Mouse (Mus musculus) limb, embryonic 11.5 days (tissue): ENCODE data around the gene Osbpl8. TPM values are rescaled to one million over a fixed set of nuclear protein-coding genes. Genes with fewer than 3 reads are reported as not detected.

Experiments
- ATAC-seq: fragments of 200-750 bp; cut with Nextera tagmentation; 2 replicates; pipeline ENCODE4 v1.8.0; 2017; ENCODE audit warnings: low read depth; ENCODE audit not compliant: insufficient number of reproducible peaks, low FRiP score, low TSS enrichment
- DNase-seq: peaks from one replicate; pipeline ENCODE4 v3.0.0-alpha.2; 2015; ENCODE audit warnings: low spot score
- H3K27ac ChIP-seq: fragments of 300-500 bp; sonication (generic); replicated peaks from 2 replicates; pipeline ENCODE4 v1.5.1; 2014; ENCODE audit warnings: low read depth, mild to moderate bottlenecking, low read length
- H3K27me3 ChIP-seq: fragments of 300-500 bp; sonication (generic); 2 replicates; pipeline ENCODE4 v1.6.1; 2014; ENCODE audit warnings: mild to moderate bottlenecking, low read length, mixed read lengths; ENCODE audit not compliant: control insufficient read depth, insufficient read depth
- H3K36me3 ChIP-seq: fragments of 300-500 bp; sonication (generic); 2 replicates; pipeline ENCODE4 v1.6.1; 2014; ENCODE audit warnings: mild to moderate bottlenecking, low read length, moderate library complexity, mixed read lengths; ENCODE audit not compliant: control insufficient read depth, insufficient read depth
- H3K4me1 ChIP-seq: fragments of 300-500 bp; sonication (generic); 2 replicates; pipeline ENCODE4 v1.6.1; 2014; ENCODE audit warnings: low read length, mixed read lengths; ENCODE audit not compliant: control insufficient read depth, insufficient read depth
- H3K4me2 ChIP-seq: fragments of 300-500 bp; sonication (generic); 2 replicates; pipeline ENCODE4 v1.6.1; 2014; ENCODE audit warnings: low read depth, mild to moderate bottlenecking, moderate library complexity; ENCODE audit not compliant: severe bottlenecking
- H3K4me3 ChIP-seq: fragments of 300-500 bp; sonication (generic); 2 replicates; pipeline ENCODE4 v1.5.1; 2014; ENCODE audit warnings: low read depth, low read length
- H3K9ac ChIP-seq: fragments of 300-500 bp; sonication (generic); 2 replicates; pipeline ENCODE4 v1.6.1; 2014; ENCODE audit warnings: mild to moderate bottlenecking, low read length
- H3K9me3 ChIP-seq: fragments of 300-500 bp; sonication (generic); 2 replicates; pipeline ENCODE4 v1.6.1; 2016; ENCODE audit warnings: low read length; ENCODE audit not compliant: control insufficient read depth
- WGBS: fragments of 180-500 bp; shearing (Covaris S2); extraction: QIAGEN DNeasy Blood & Tissue Kit; methylation state at CpG from one replicate; pipeline ENCODE4 v1.1.7; 2014; 5-methylcytosine and 5-hydroxymethylcytosine counted together
- polyA plus RNA-seq: library from polyadenylated mRNA; unstranded; fragments of >200 nt; fragmentation: Nextera tagmentation; extraction: Ambion mirVana; gene quantifications from 2 replicates; pipeline ENCODE4 v1.2.1, GENCODE M21; 2014

Osbpl8 gene
- polyA plus RNA-seq, 1 experiment from 2014 or later: 9.1 TPM

DNA sequence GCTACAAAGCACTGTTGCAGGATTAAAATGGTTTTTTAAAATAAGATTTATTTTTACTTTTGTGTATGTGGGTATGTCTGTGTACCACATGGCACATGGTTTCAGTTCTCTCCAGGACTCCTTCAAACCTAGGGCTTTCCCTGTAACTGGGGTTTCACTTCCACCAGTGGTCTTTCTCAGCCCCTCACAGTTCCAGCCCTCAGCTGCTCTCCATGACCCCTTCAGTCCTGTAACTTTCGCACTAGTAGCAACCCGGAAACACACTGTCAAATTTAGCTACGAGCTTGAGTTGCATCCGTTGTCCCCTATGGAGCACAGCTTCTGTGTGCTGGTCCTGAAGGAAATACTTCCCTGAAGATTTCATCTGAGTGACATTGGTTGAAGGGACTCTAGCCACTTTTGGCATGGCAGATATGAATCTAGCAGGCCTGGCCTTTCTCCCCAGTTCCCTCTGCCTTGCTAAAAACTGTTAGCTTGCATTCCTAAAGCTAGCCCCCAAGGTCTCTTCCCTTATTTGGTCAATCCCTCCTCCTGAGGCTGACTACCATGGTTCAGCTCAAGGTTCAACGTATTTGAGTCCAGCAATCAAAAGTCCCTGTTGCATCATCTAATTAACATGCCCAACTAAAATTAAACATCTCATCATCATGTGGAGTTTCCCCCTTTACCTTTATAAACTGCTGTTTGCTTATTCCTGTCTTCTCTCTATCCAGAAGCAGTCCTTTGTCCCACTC is 4.6 kb upstream of the Osbpl8 start:
- Histone ChIP-seq H3K36me3 (no peaks in the 10 kb centered on the region), H3K27me3 (no peaks in the 10 kb centered on the region), H3K9me3 (no peaks in the 10 kb centered on the region), H3K4me3 (no peak overlapping the region), H3K9ac (no peak overlapping the region), H3K4me2 (no peak overlapping the region), H3K27ac (no peak overlapping the region), H3K4me1 (no peaks in the 10 kb centered on the region)
- DNase-seq (no peak), ATAC-seq (no peak)
- WGBS: 82% methylated on average over 5 of the region's 5 CpGs

DNA sequence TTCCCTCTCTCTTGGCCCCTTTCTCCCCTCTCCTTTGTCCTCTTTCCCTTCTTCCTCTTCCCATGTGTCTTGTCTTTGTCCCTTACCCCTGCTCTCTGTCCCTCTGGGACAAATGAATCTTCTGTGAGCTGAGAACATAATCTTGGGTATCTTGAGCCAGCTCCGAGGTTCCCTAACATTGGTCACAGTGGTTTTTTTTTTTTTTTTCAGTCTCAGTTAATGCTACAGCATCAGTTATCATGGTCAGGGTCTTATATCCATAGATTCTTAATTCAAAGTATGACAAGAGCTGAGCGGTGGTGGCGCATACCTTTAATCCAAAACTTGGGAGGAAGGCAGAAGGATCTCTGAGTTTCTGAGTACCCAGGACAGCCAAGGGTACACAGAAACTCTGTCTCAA is 4.0 kb upstream of the Osbpl8 start:
- DNase-seq (no peak), ATAC-seq (no peak)
- no peak overlapping the region for H3K4me3 ChIP-seq
- no peak overlapping the region for H3K4me2 ChIP-seq
- H3K27me3 ChIP-seq: no peaks in the 10 kb centered on the region
- no peaks in the 10 kb centered on the region for H3K36me3 ChIP-seq
- H3K9me3 ChIP-seq: no peaks in the 10 kb centered on the region
- H3K4me1 ChIP-seq: no peaks in the 10 kb centered on the region
- 92% methylated on average over 3 of the region's 3 CpGs for WGBS
- no peak overlapping the region for H3K9ac ChIP-seq
- no peak overlapping the region for H3K27ac ChIP-seq

DNA sequence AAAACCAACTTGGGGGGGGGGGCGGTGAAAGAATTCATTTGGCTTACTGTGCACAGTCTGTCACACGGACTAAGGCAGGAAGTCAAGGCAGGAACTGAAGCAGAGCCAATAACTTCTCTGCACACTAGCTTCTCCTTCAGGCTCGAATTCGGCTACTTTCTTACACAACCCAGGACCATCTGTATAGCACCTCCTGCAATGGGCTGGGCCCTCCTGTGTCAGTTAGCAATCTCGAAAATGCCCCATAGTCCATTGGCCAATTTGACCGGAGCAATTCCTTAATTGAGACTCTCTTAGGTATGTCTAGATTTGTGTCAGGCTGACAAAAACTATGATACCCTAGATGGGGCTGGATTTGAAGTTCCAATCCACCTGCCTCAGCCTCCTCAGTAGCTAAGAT is 3.2 kb upstream of the Osbpl8 start:
- H3K9me3 ChIP-seq: no peaks in the 10 kb centered on the region
- no peak overlapping the region for H3K4me3 ChIP-seq
- no peaks in the 10 kb centered on the region for H3K27me3 ChIP-seq
- H3K4me1 ChIP-seq: 0 out of 2 replicates have a peak, but pooled peaks cover 2% of the 10 kb centered on the region
- no peaks in the 10 kb centered on the region for H3K36me3 ChIP-seq
- ATAC-seq: no peak
- DNase-seq: no peak
- H3K4me2 ChIP-seq: no peak overlapping the region
- no peak overlapping the region for H3K27ac ChIP-seq
- H3K9ac ChIP-seq: no peak overlapping the region
- 92% methylated on average over 6 of the region's 6 CpGs for WGBS

DNA sequence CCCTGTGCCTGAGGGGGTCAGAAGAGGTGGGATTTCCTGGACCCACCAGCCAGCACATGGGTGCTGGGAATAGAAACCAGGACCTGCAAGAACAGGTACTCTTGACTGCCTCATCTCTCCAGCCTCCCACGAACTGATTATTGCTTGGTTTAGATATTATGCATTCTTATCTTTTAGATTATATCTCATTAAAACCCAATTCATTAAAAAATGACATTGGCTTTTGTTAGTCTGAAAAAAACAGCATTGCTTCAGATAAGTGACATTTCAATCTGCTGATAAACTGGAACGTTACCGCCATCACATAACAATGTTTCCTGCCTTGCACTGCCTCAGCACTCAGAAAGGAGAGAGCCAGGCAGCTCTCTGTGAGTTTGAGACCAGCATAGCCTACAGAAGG is 1.5 kb upstream of the Osbpl8 start:
- no peaks in the 10 kb centered on the region for H3K36me3 ChIP-seq
- no peak for ATAC-seq
- H3K27me3 ChIP-seq: no peaks in the 10 kb centered on the region
- H3K4me3 ChIP-seq: no peak overlapping the region
- H3K4me1 ChIP-seq: 0 out of 2 replicates have a peak, but pooled peaks cover 4% of the 10 kb centered on the region
- no peak for DNase-seq
- no peak overlapping the region for H3K9ac ChIP-seq
- no peaks in the 10 kb centered on the region for H3K9me3 ChIP-seq
- no peak overlapping the region for H3K27ac ChIP-seq
- H3K4me2 ChIP-seq: no peak overlapping the region
- WGBS: 84% methylated on average over 3 of the region's 3 CpGs

DNA sequence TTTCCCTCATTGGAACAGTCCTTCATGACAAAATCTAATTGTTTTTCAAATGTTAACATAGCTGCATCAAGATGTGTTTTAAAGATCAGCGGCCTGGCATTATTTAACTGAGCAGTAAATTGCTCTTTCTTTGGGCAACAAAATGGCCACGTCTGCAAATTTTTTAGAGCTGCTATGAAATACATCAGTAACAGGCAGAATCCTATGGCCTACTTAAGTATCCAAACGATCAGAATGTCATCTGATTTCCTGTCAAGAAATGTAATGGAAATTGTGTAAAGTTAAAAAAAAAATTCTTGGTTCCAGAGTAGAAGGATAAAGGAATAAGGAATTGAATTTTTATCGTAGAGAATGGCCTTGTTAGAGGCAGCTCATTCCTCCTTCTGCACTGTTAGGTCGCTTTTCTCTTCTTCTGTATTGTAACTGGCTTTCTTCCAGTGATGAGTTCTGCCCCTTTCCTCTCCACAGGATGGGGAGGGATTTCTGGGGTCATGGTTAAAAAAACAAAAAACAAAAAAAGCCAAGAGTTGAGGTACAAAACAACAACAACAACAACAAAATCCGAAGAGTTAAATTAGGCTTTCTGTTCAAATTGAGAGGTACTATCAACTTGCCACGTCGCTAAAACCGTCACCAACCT is 831 bp upstream of the Osbpl8 start:
- Histone ChIP-seq H3K4me3 (peak overlapping the region; percentile 97), H3K27ac (0 out of 2 replicates have a peak overlapping the region, but pooled peaks have one; percentile 56), H3K9ac (no peak overlapping the region; the same call in 1 of the 2 replicates), H3K4me2 (peak overlapping the region; percentile 77; the same call in 1 of the 2 replicates), H3K4me1 (0 out of 2 replicates have a peak, but pooled peaks cover 4% of the 10 kb centered on the region), H3K9me3 (no peaks in the 10 kb centered on the region), H3K36me3 (no peaks in the 10 kb centered on the region), H3K27me3 (no peaks in the 10 kb centered on the region)
- ATAC-seq: no peak
- 33% methylated on average over 9 of the region's 9 CpGs for WGBS
- no peak for DNase-seq

DNA sequence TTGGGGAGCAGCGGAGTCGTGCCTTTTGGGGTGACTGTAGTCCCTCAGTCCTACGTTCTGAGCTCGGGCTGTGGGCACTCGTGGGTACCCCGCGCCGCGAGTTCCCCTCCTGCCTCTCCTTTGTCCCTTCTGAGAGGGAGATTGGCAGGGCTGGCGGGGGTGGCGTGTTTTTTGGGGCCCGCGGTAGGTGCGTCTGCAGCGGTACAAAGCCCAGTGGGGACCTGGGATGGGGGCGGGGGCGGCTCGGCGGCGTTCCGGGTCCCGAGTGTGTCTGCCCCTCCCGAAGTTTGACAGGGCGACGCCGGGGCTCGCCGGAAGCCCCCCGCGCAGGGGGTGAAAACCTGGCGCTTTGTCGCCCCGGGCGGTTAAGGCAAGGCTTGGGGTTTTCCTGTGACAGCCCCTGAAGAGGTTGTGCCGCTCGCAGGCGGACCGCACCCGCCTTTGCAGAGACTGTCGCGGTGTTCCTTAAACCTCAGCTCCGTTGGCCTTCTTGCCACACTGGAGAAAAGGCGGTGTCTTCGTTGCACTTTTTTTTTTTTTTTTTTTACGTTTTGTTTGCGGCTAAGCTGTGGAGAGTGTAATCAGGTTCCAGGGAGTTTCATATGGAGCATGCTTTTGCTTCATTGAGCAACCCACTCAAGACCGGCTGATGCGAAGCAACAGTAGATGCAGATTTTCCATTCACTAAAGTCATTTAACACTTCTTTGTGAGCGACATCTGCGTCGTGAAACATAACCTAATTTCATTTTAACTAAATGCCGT is 848 bp downstream of the Osbpl8 start:
- Histone ChIP-seq H3K9ac (peak overlapping the region; percentile 90), H3K4me1 (0 out of 2 replicates have a peak, but pooled peaks cover 4% of the 10 kb centered on the region), H3K27me3 (no peaks in the 10 kb centered on the region), H3K4me2 (peak overlapping the region; percentile 77), H3K27ac (peak overlapping the region; percentile 77), H3K36me3 (no peaks in the 10 kb centered on the region), H3K9me3 (no peaks in the 10 kb centered on the region), H3K4me3 (peak overlapping the region; percentile 97)
- DNase-seq (peak; percentile 73), ATAC-seq (peak; percentile 44)
- under 1% methylated on average over 50 of the region's 52 CpGs for WGBS

DNA sequence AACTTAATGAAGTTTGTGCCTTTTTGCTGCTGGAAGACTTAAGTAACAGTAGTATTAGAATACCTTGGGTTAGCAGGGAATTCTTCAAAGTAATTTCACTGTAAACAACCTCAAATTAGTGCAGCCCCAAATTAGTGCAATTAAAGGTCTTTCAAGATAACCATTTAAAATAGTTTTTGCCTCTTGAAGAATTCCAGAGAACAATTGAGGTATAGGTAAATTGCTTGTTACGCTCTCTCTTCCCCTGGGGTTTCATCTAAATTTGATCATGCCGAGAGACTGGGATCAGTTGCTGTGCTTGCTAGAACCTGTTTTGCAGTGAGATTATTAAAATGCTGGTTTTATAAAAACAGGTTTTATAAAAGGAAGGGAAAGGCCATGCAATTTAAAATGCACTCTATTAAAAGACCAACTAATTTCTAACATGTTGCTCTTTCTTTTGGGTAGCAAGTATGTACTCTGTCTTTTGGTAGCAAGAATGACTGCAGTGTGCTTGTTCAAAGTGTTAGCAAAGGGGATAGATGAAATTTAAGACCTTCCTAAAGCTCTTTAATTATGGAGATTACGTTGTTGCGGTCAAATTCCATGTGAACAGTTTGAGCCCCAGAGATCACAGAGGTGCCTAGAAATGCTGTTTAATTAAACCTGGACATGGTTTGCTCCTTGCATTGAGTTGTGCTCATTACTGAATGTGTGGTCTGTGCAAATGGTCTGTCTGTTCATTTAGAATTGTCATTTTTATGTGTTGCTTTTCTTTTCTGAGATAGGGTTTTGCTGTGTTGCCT is 1.7 kb downstream of the Osbpl8 start:
- peak overlapping the region; percentile 77 for H3K4me2 ChIP-seq
- ATAC-seq (no peak), DNase-seq (no peak)
- H3K4me1 ChIP-seq: 0 out of 2 replicates have a peak, but pooled peaks cover 4% of the 10 kb centered on the region
- H3K27me3 ChIP-seq: no peaks in the 10 kb centered on the region
- WGBS: 12% methylated on average over 4 of the region's 4 CpGs
- no peaks in the 10 kb centered on the region for H3K9me3 ChIP-seq
- no peaks in the 10 kb centered on the region for H3K36me3 ChIP-seq
- H3K4me3 ChIP-seq: peak overlapping the region; percentile 97
- no peak overlapping the region for H3K9ac ChIP-seq
- no peak overlapping the region for H3K27ac ChIP-seq

DNA sequence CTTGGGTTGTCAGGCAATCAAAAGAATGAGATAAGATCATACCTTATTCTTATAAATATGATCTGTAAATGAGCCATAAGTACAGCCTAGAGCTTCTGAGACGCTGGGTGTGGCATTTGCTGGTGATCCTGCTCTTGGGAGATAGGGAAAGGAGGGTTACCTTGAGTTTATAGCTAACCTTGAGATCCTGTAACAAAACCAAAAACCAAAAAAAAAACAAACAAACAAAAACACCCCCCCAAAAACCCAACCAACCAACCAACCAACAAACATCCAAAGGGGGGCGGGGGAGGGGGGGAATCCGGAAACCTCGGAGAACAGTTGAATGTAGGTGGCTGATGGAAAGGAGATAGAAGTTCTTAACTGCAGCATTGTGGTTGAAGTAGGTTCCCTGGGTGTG is 2.9 kb downstream of the Osbpl8 start:
- Histone ChIP-seq H3K4me2 (no peak overlapping the region), H3K36me3 (no peaks in the 10 kb centered on the region), H3K4me1 (0 out of 2 replicates have a peak, but pooled peaks cover 4% of the 10 kb centered on the region), H3K9ac (no peak overlapping the region), H3K27me3 (no peaks in the 10 kb centered on the region), H3K27ac (no peak overlapping the region), H3K4me3 (no peak overlapping the region), H3K9me3 (no peaks in the 10 kb centered on the region)
- ATAC-seq (no peak), DNase-seq (no peak)
- 90% methylated on average over 4 of the region's 4 CpGs for WGBS
